Mouse (Mus musculus): ENCODE data around the gene Jak1. TPM values are rescaled to one million over a fixed set of nuclear protein-coding genes. Genes with fewer than 3 reads are reported as not detected.

Jak1 gene
- total and polyA plus RNA-seq, 3 experiments: 37.3 to 41.9 TPM; not detected in 1

- no peak for TF ChIP-seq ZC3H11A (IDR thresholded peaks at IDR 0.05; ENCODE audit: low read depth, low read length)
Observed at GRCm38 (mm10) chr4:101263968-101264740, 928 bp downstream of the Jak1 start (continued).

GRCm38 (mm10) chr4:101261596-101261995 lies 3.5 kb downstream of the Jak1 start:
- TF ChIP-seq MYC (IDR thresholded peaks at IDR 0.05; ENCODE audit: low read depth, low read length) (no peak), CHD1 (IDR thresholded peaks at IDR 0.05; ENCODE audit: low read depth, low read length) (no peak), MYB (IDR thresholded peaks at IDR 0.05; ENCODE audit: low read depth, low read length) (no peak), MAFK (IDR thresholded peaks at IDR 0.05; ENCODE audit: borderline replicate concordance, low read depth, low read length) (no peak), TAL1 (IDR thresholded peaks at IDR 0.05; ENCODE audit: low read length) (no peak), TBP (IDR thresholded peaks at IDR 0.05; ENCODE audit: low read depth, low read length) (no peak), POLR2AphosphoS5 (IDR thresholded peaks at IDR 0.05; ENCODE audit: borderline replicate concordance, low read depth, low read length) (no peak), SMC3 (IDR thresholded peaks at IDR 0.05; ENCODE audit: low read depth, low read length) (no peak), POLR2AphosphoS2 (IDR thresholded peaks at IDR 0.05; ENCODE audit: low read length) (no peak), MEF2A (IDR thresholded peaks at IDR 0.05; ENCODE audit: extremely low read depth, insufficient replicate concordance, low read depth, low read length, poor library complexity, severe bottlenecking) (no peak), SIN3A (IDR thresholded peaks at IDR 0.05; ENCODE audit: low read length) (no peak), GATA1 (IDR thresholded peaks at IDR 0.05; ENCODE audit: low read depth, low read length) (no peak), CTCF (IDR thresholded peaks at IDR 0.05 in 2 of 3, conservative IDR thresholded peaks at IDR 0.05 in 1 of 3; ENCODE audit: control insufficient read depth in 1 of 3, insufficient read depth in 1 of 3, low read depth in 2 of 3, low read length in 3 of 3, poor library complexity in 1 of 3, severe bottlenecking in 1 of 3) (no peak), E2F4 (IDR thresholded peaks at IDR 0.05; ENCODE audit: borderline replicate concordance, low read depth, low read length) (no peak), USF1 (IDR thresholded peaks at IDR 0.05; ENCODE audit: low read depth, low read length) (no peak), RAD21 (IDR thresholded peaks at IDR 0.05; ENCODE audit: low read depth, low read length) (no peak), MAZ (IDR thresholded peaks at IDR 0.05; ENCODE audit: low read depth, low read length) (no peak), ZKSCAN1 (IDR thresholded peaks at IDR 0.05; ENCODE audit: low read depth, low read length) (no peak), NRF1 (IDR thresholded peaks at IDR 0.05; ENCODE audit: insufficient read depth, low read depth, low read length, poor library complexity, severe bottlenecking) (no peak), ETS1 (IDR thresholded peaks at IDR 0.05; ENCODE audit: low read depth, low read length) (no peak)
- Histone ChIP-seq H3K9me3 (replicated peaks; ENCODE audit: insufficient read depth, low read length) (no peaks in the 10 kb centered on the region), H3K9ac (ENCODE audit: control insufficient read depth, low read depth, low read length, poor library complexity, severe bottlenecking) (no peak overlapping the region), H3K79me2 (ENCODE audit: control insufficient read depth, insufficient read depth, low read length, poor library complexity) (peaks cover 53% of the 10 kb centered on the region), H3K27ac (ENCODE audit: control insufficient read depth, low read depth, low read length) (no peak overlapping the region), H3K4me1 (ENCODE audit: control insufficient read depth in 1 of 2, insufficient read depth in 2 of 2, low read length in 2 of 2) (peaks cover 18 to 19% of the 10 kb centered on the region in 2 experiments), H3K27me3 (ENCODE audit: control insufficient read depth in 1 of 2, insufficient read depth in 2 of 2, low read length in 2 of 2) (no peaks in the 10 kb centered on the region), H3K4me3 (ENCODE audit: control insufficient read depth in 1 of 2, insufficient read depth in 1 of 2, low read depth in 2 of 2, low read length in 2 of 2) (no peak overlapping the region), H3K36me3 (ENCODE audit: control insufficient read depth in 1 of 2, insufficient read depth in 2 of 2, low read length in 2 of 2) (peaks cover 0 to 27% of the 10 kb centered on the region in 2 experiments; a peak in 3 of 4 replicates)
- no peak for DNase-seq (ENCODE audit: low read depth, low spot score)
